Mouse (Mus musculus): ENCODE results near the gene Mrps34.

The Mrps34 gene

DNA sequence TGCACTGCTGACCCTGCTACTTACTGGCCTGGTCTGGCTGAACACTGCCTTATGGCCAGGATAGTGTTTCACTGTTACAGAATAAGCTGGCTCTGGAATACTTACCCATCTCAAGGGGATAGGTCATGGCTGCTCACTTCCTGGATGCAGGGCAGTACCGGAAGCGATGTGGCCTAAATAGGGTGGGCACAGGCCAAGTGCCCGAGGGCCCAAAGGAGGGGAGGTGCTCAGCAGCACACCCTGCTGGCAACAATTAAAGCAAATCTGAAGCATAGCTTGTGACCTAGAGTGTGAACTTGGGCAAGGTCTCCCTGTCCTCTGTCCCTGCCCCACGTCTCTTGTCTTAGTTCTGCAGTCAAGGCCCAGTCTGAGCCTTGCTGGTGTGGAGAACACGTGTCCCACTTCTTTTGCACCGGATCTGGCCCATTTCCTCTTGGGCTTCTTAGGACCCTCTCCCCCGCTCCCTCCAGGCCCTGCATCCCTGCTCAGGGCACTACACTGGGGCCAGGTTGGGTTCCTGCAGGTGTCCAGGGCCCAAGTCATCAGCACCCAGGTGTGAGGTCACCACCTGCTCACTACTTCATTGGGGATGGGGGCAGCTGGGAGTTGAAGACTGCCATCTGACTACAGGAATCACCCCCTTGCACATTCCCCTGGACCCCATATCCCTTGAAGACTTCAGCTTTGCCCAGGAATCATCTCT is 13.0 kb upstream of the Mrps34 start:
- peak; percentile 77 for DNase-seq (ENCODE audit: low read depth, low spot score)

DNA sequence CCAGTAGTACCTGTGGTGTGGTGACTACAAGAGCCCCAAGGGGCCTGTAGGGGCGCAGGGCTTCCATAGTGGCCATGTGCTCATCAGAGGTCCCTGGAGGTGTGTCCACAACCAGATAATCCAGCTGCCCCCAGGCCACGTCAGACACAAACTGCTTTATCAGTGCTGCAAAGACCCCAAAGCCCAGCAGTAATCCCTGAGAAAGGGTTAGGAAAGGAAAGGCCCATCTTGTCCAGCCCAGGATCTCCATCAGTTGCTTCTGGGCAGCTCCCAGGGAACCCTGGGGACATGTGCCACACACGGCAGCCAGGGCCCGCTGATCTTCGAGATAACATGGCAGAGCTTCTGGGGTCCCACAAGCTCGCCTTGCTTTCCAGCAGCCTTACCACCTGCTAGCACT is 10.5 kb upstream of the Mrps34 start:
- DNase-seq (ENCODE audit: low read depth, low spot score): no peak

DNA sequence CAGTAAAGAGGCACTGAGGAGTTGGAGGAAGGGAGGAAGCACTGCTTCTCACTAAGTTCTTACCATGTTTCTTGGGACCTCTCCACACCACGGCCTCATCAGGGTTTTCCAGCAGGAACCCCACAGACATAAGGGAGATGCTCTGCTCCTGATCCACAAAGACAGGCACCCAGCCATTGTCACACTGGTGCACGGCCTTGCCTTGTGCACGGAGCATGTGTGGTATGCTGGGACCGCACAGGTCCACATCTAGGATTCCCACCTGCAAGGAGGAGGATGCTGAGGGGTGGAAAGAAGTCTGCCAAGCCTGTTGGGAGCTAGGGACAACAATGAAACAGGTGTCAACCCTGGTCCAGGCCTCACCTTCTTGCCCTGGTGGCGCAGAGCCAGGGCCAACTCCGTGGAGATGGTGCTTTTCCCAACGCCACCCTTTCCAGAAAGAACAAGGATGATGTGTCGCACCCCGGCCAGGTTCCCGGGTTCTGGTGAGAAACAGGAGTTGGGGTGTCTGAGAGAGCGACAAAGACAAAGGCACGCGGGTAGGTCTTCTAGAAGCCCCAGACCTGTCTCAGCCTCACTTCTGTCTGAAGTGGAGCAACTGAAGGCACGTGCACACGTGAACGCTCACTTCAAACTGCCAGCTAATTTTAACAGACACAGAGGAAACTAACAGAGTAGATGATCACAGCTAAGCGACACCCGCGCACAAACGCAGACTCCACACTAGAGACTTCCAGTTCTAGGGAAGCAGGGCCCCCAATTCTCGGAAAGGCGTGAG is 9.4 kb upstream of the Mrps34 start:
- DNase-seq (ENCODE audit: low read depth, low spot score): no peak

DNA sequence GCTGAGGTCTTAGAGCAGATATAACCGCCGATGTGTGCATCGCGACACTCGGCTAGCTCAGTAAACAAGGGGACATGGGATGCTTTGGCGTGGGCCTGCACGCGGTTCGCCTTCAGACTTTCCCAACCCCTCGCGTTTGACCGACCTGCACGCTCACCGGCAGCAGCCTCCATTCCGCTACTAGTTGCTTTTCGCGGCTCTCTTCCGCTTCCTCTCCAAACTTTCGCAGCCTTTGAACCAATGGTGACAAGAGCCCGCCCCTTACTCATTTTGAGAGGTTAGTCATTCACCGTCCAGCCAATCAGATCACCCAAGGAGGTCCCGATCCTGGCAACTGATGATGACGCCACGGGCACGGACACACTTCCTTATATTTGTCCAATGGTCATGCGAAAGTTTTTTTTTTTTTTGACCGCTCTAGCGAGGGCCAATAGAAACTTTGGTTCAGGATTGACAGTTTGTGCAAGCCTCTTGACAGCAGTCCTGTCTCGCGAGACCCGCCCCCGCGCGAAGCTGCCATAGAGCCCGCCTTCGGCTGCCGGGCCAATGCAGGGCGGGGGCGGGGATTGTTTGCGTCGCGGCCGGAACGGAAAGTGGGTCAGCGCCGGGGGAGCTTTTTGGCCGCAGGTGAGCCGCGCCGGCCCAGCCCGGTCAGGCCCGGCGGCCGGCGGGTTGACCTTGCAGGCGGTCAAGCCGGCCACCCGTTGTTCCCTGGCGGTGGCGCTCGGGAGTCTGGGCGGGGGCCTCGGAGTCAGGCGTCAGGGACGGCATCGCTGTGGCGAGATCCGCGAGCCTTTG is 8.6 kb upstream of the Mrps34 start, which contains the start of the genes Nubp2 and Spsb3:
Nubp2 (minus strand) TSS at position 216 of the 798 bp plus-strand sequence.
Spsb3 (plus strand) TSS at position 510 of the 798 bp plus-strand sequence.
- peak; percentile 100 for DNase-seq (ENCODE audit: low read depth, low spot score)

DNA sequence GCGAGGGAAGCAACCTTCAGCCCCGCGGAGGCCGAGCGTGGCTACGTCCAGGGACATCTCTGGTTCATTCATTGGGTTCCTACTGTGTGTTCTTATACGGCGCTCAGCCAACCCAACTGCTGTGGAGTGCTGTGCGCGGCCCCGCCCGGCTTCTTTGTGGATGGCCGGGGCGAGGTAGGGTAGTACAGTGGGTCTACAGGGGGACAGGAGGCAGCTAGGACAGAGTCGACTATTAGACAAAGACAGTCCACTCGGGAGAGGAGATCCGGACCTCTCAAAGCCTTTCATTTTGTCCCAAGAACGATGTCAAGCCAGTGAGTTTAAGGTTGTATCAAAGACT is 8.0 kb upstream of the Mrps34 start:
- no peak for DNase-seq (ENCODE audit: low read depth, low spot score)

GRCm38 (mm10) chr17:24887291-24888080 is 7.4 kb upstream of the Mrps34 start:
- peak; percentile 65 for DNase-seq (ENCODE audit: low read depth, low spot score)

DNA sequence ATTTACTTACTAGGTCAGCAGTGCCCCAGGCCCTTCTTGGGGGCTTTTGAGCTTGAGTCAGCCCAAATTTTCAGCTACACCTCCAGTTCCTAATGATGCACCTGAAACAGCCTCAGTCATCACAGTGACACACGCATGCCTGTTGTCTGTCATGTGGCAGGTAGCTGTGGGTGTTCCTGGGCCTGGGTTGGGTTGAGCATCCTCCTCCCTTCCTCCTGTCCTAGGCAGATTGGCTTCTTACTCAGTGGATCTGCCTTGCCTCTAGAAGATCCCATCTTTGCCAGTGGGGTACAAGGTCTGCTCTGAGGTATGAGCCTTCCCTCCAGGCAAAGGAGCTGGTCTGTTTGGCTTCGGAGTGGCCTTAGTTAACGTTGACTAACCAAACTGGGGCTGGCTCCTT is 6.1 kb upstream of the Mrps34 start:
- DNase-seq (ENCODE audit: low read depth, low spot score): no peak

GRCm38 (mm10) chr17:24890151-24891092 is 4.5 kb upstream of the Mrps34 start:
- no peak for DNase-seq (ENCODE audit: low read depth, low spot score)

- no peak for DNase-seq (ENCODE audit: low read depth, low spot score)
These were observed 3.6 kb upstream of the Mrps34 start for GRCm38 (mm10) chr17:24891321-24891720.

DNA sequence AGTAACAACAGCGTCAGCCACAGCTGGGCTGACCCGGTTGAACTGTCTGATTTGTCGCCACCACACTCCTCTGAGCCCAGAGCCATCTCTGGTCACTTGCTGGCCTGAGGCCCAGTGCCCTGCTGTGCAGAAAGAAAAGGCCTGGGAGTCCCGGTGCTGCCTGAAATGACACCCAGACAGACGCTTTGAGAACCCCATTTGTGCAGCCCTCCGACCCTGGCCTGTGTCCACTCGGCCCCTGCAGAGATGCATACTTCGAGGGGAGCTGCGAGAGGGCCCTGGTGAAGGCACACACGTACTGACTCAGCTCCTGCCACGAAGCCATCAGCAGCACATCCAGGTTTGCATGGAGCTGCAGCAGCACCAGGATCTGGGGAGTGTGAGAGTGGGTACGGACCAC is 2.1 kb upstream of the Mrps34 start:
- no peak for DNase-seq (ENCODE audit: low read depth, low spot score)

DNA sequence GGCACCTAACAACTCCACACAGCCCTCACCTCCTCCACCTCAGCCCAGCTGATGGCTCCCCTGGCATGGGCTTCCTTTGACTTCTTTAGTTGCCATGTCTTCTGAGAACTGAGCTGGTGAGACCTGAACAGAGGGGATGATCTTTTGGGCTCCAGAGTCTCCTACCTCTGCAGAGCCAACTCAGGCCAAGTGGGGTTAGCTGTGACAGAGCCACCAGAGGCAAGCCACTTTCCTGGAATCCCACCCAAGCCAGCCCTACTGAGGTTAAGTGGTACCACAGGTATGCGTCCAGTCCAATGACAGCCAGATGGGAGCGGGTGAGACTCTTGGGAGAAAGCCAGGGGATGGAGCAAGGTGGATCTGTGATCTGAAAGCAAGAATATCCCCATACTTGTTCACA is 1.6 kb upstream of the Mrps34 start:
- DNase-seq (ENCODE audit: low read depth, low spot score): no peak

DNA sequence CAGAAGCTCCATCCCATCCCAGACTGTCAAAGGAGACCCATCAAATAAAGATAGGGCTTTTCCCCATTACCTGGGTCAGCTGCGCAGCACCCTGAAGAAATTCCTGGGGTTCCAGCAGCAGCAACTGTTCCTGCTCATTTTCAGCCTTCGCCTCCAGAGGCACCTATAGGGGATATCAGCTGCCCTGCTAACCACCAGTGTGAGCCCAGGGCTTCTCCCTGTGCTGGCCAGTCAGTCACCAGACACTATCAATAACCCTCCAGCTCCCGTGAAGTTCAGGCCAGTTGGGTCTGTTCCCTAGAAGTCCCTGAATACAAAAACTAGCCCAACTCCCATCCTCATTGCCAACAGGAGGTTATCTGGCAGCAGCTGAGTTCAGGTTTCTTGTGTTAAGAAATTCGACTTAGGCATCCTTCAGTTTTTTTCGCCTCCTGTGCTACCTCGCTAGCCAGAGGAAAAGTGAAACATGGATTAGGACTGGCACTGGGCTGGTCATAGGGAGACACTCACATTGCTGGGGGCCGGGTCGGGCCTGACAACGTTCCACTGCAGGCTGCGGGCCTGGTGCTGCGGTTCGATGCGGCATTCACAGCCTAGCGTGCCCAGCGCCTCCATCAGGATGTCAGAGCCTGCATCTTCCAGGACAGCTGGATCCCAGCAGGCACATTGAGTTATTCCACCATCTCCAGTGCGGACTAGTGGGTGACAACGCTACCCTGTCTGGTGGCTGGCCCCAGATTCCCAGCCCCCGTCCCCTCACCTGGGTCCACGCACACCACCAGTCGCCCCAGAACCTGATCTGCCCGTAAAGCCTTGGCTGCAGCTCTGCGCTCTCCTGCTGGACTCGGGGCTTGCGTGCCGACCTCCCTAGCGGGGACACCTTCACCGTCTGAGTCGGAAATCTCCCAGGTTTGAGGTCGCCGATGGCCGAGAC is 588 bp upstream of the Mrps34 start:
- peak; percentile 52 for DNase-seq (ENCODE audit: low read depth, low spot score)

- no peak for DNase-seq (ENCODE audit: low read depth, low spot score)
These were observed 790 bp downstream of the Mrps34 start for GRCm38 (mm10) chr17:24895571-24896240.

DNA sequence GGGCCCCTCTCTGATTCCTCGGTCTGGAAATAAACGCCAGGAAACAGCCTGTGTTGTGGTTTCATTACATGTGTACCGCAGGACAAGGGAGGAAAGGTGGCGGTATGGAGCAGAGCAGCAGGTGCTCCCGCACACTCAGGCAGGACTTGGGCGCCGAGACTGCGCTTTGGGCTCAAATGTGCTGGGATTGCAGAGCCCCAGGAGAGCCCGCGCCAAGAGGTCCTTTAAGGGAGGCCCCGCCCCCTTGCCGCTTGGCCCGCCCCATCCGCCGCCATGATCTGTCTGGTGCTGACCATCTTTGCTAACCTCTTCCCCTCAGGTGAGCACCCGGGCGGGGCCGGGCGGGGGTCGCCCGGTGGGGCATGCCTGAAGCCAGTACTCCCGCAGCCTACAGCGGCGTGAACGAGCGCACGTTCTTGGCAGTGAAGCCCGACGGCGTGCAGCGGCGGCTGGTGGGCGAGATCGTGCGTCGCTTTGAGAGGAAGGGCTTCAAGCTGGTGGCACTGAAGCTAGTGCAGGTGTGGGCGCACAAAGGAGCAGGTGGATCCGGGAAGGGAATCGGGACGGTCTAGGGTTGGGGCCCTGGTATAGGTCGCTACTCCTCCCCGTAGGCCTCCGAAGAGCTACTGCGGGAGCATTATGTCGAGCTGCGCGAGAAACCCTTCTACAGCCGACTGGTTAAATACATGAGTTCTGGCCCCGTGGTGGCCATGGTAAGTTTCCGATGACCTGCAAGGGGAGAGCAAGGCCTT is 1.5 kb downstream of the Mrps34 start, which contains the start of gene Nme3:
Nme3 (plus strand) TSS at position 260 of the 752 bp plus-strand sequence.
- peak; percentile 82 for DNase-seq (ENCODE audit: low read depth, low spot score)

- no peak for DNase-seq (ENCODE audit: low read depth, low spot score)
These were observed 2.0 kb downstream of the Mrps34 start for GRCm38 (mm10) chr17:24896993-24897269.

DNA sequence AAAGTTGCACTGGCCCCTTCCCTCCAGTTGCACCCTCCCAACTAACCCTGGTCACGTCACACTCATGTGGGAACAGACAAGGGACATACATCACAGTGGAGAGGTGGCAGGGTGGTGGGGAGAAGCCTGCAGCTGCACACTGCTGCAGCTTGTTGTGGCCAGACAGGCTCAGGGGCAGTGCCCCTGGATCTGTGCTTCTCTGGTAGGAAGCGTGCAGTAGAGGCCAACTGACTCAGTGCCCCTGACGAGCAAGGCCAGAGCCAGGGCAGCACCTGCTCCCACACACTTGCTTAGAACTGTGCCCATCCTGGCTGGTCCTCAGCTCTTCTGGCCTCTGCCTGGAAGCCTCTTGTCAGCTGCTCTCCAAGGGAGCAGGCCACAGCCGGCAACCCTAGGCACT is 2.7 kb downstream of the Mrps34 start:
- DNase-seq (ENCODE audit: low read depth, low spot score): no peak

- DNase-seq (ENCODE audit: low read depth, low spot score): no peak
These were observed 3.3 kb downstream of the Mrps34 start for GRCm38 (mm10) chr17:24898041-24898854.
